In the genomic region with DNA sequence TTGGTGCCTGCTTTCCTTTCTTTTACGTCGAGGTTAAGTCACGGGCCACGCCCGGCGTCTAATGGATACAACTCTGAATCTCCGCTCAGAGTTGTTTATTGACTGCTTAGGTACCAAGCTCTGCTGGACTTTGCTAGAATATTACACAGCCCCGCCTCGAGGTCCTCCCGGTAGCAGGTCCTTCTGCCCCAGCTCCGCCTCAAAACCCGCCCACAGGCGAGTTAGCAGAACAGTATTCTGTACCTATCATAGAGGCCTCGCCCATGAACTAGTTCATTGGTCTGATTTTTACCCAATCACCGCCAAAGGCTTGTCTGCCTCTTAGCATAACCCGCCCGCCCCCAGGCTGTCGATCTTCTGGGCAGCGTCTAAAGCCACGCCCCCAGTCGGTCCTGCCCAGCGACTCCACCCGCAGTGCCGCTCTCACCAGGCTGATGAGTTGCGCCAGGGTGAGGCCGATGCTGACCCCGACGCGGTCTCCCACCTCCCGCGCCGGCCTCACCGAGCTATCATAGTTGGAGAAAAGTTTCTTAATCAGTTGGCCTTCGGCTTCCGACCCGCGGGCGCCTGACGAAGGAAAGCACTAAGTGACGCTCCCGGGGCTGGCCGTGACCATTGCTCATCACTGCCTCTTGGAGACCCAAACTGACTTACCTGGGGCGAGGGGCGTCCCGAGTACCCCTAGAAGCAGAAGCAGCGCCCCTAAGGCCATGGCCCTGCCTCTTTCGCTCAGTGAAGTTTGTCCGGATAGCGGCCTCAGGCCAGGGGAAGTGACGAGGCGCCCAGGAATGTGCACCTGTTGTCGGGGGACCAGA, we compare ENCODE assay signal across 8 mouse cellular contexts. TPM values are rescaled to one million over a fixed set of nuclear protein-coding genes. Genes with fewer than 3 reads are reported as not detected.
DNase-seq lines count a peak whose midpoint lies in the region; ATAC-seq and TF ChIP-seq lines count a peak whose summit lies in the region.

Chrnb1 (minus strand) TSS at position 776 of the 815 bp plus-strand sequence.

- H3K4me1 ChIP-seq in embryonic facial prominence, embryonic 14.5 days (ENCODE audit: control insufficient read depth, insufficient read depth, low read length): peaks cover 14% of the 10 kb centered on the region
- 0 out of 2 replicates have a peak, but pooled peaks cover 1% of the 10 kb centered on the region for H3K4me1 ChIP-seq in heart, adult 2 months (ENCODE audit: control insufficient read depth, insufficient read depth, low read length)
- H3K4me1 ChIP-seq in limb, embryonic 13.5 days: peaks cover 27% of the 10 kb centered on the region
- peaks cover 10% of the 10 kb centered on the region for H3K4me1 ChIP-seq in midbrain, embryonic 16.5 days (ENCODE audit: control insufficient read depth, insufficient read depth, low read length)

- TF ChIP-seq EP300 in heart, adult 2 months (IDR thresholded peaks at IDR 0.05; ENCODE audit: insufficient read depth, low read depth, low read length): no peak

- 3% methylated on average over 45 of the region's 52 CpGs for WGBS in embryonic facial prominence, embryonic 14.5 days
- WGBS in heart, adult 2 months: 2% methylated on average over 52 of the region's 52 CpGs
- 2% methylated on average over 52 of the region's 52 CpGs for WGBS in limb, embryonic 13.5 days
- WGBS in midbrain, embryonic 16.5 days: 2% methylated on average over 52 of the region's 52 CpGs

- no peaks in the 10 kb centered on the region for H3K79me2 ChIP-seq in heart, adult 2 months (replicated peaks; ENCODE audit: control insufficient read depth, insufficient read depth, low read length)

- DNase-seq in 416B (ENCODE audit: low read depth): peak; percentile 99
- DNase-seq in adrenal gland, postnatal 4 days (ENCODE audit: low spot score in 2 of 2): peak; percentile 63 to 83
- peak; percentile 99 for DNase-seq in embryonic facial prominence, embryonic 14.5 days (ENCODE audit: low spot score)
- DNase-seq in heart, adult 2 months: peak; percentile 92 to 97
- peak; percentile 97 to 99 for DNase-seq in kidney, adult 8-10 months
- peak; percentile 98 to 99 for DNase-seq in spleen, postnatal 36 days (ENCODE audit: low spot score in 2 of 2)

- TF ChIP-seq POLR2A in heart, adult 2 months (IDR thresholded peaks at IDR 0.05; ENCODE audit: insufficient read depth, low read depth, low read length): peak; percentile 93

- peak within 1 kb of the TSS; percentile 61 for H3K9ac ChIP-seq in embryonic facial prominence, embryonic 14.5 days (ENCODE audit: low read depth, low read length)
- peak within 1 kb of the TSS; percentile 63 for H3K9ac ChIP-seq in heart, adult 2 months (ENCODE audit: low read depth, low read length)
- peak within 1 kb of the TSS; percentile 66 for H3K9ac ChIP-seq in limb, embryonic 13.5 days
- peak within 1 kb of the TSS; percentile 39; the same call in 1 of the 2 replicates for H3K9ac ChIP-seq in midbrain, embryonic 16.5 days (ENCODE audit: low read depth, low read length)

- peaks cover 12% of the 10 kb centered on the region; the same call in 1 of the 2 replicates for H3K27me3 ChIP-seq in embryonic facial prominence, embryonic 14.5 days (replicated peaks; ENCODE audit: control insufficient read depth, insufficient read depth, low read length)
- no peaks in the 10 kb centered on the region for H3K27me3 ChIP-seq in heart, adult 2 months (ENCODE audit: control insufficient read depth, insufficient read depth, low read length)
- H3K27me3 ChIP-seq in limb, embryonic 13.5 days: peaks cover 69% of the 10 kb centered on the region
- H3K27me3 ChIP-seq in midbrain, embryonic 16.5 days (ENCODE audit: control insufficient read depth, insufficient read depth, low read depth, low read length): peaks cover 12% of the 10 kb centered on the region

- peak; percentile 98 for ATAC-seq in embryonic facial prominence, embryonic 14.5 days (ENCODE audit: low read depth)
- peak; percentile 97 for ATAC-seq in limb, embryonic 13.5 days (ENCODE audit: low FRiP score, low read depth)
- ATAC-seq in midbrain, embryonic 16.5 days: peak; percentile 90

- H3K27ac ChIP-seq in embryonic facial prominence, embryonic 14.5 days (replicated peaks; ENCODE audit: low read depth, low read length): peak within 1 kb of the TSS; percentile 70
- H3K27ac ChIP-seq in heart, adult 2 months: peak within 1 kb of the TSS; percentile 95
- H3K27ac ChIP-seq in limb, embryonic 13.5 days: peak within 1 kb of the TSS; percentile 56; the same call in 1 of the 2 replicates
- H3K27ac ChIP-seq in midbrain, embryonic 16.5 days (ENCODE audit: low read length): no peak within 1 kb of the TSS

- TF ChIP-seq CTCF in heart, adult 2 months (IDR thresholded peaks at IDR 0.05): peak; percentile 28

- no peaks in the 10 kb centered on the region for H3K9me3 ChIP-seq in embryonic facial prominence, embryonic 14.5 days (ENCODE audit: control insufficient read depth, low read length)
- H3K9me3 ChIP-seq in limb, embryonic 13.5 days: no peaks in the 10 kb centered on the region
- no peaks in the 10 kb centered on the region for H3K9me3 ChIP-seq in midbrain, embryonic 16.5 days (replicated peaks; ENCODE audit: control insufficient read depth, low read length, poor library complexity, severe bottlenecking)

- no peaks in the 10 kb centered on the region for H3K36me3 ChIP-seq in embryonic facial prominence, embryonic 14.5 days (ENCODE audit: control insufficient read depth, insufficient read depth, low read length)
- H3K36me3 ChIP-seq in heart, adult 2 months (ENCODE audit: control insufficient read depth, insufficient read depth, low read length): no peaks in the 10 kb centered on the region
- H3K36me3 ChIP-seq in limb, embryonic 13.5 days: no peaks in the 10 kb centered on the region
- no peaks in the 10 kb centered on the region for H3K36me3 ChIP-seq in midbrain, embryonic 16.5 days (ENCODE audit: control insufficient read depth, insufficient read depth, low read length)

- peak within 1 kb of the TSS; percentile 51 for H3K4me3 ChIP-seq in embryonic facial prominence, embryonic 14.5 days (ENCODE audit: low read depth, low read length)
- H3K4me3 ChIP-seq in heart, adult 2 months: peak within 1 kb of the TSS; percentile 89
- peak within 1 kb of the TSS; percentile 54 for H3K4me3 ChIP-seq in limb, embryonic 13.5 days
- H3K4me3 ChIP-seq in midbrain, embryonic 16.5 days (ENCODE audit: low read depth, low read length): peak within 1 kb of the TSS; percentile 36

- peak within 1 kb of the TSS; percentile 95 for H3K4me2 ChIP-seq in embryonic facial prominence, embryonic 14.5 days (ENCODE audit: low read depth, low read length)
- peak within 1 kb of the TSS; percentile 90 for H3K4me2 ChIP-seq in limb, embryonic 13.5 days (replicated peaks)
- H3K4me2 ChIP-seq in midbrain, embryonic 16.5 days (ENCODE audit: low read length): peak within 1 kb of the TSS; percentile 69

- intact Hi-C loops in heart, adult 2 months (cut with DNase I): no loop called here

RNA-seq across cellular contexts. Expression of gene Chrnb1, which starts in this region (rescaled TPM):
- 1 to 10 TPM; 3.6 to 4.0 TPM for total RNA-seq in adrenal gland, postnatal 4 days (2021)
- 28.4 and 29.4 TPM in 2 replicates for polyA plus RNA-seq in embryonic facial prominence, embryonic 14.5 days (2014; fragmentation: Nextera tagmentation; extraction: Ambion mirVana)
- total RNA-seq in heart, adult 2 months (2021): 1 to 10 TPM; 4.1 TPM
- polyA plus RNA-seq in heart, adult 2 months (2012; rRNA removed): 10.3 and 16.4 TPM in 2 replicates
- polyA plus RNA-seq in limb, embryonic 13.5 days (2015; fragmentation: Nextera tagmentation; extraction: Ambion mirVana): 23.6 and 27.7 TPM in 2 replicates
- polyA plus RNA-seq in midbrain, embryonic 16.5 days (2015; fragmentation: Nextera tagmentation; extraction: Ambion mirVana): 1.4 and 1.6 TPM in 2 replicates

Comparison
In these comparisons a context has a peak if more than half of its experiments do, and no peak if none do; other contexts are left out.
1. H3K4me3 ChIP-seq: peak in every context shown above with its lines; median percentile 89 in heart, adult 2 months; 54 in limb, embryonic 13.5 days; 51 in embryonic facial prominence, embryonic 14.5 days; 36 in midbrain, embryonic 16.5 days.